Mouse (Mus musculus) thymus, postnatal 0 days (tissue): ENCODE results near the gene Foxr2. TPM values are rescaled to one million over a fixed set of nuclear protein-coding genes. Genes with fewer than 3 reads are reported as not detected.

Source experiments
- DNase-seq: peaks from one replicate; pipeline ENCODE4 v3.0.0-alpha.2; 2015; ENCODE audit warnings: low spot score
- polyA plus RNA-seq: library from polyadenylated mRNA; unstranded; fragments of >200 nt; fragmentation: Nextera tagmentation; extraction: Ambion mirVana; gene quantifications from 2 replicates; pipeline ENCODE4 v1.2.1, GENCODE M21; 2015

Gene Foxr2
- polyA plus RNA-seq = not detected in 2 replicates

DNA sequence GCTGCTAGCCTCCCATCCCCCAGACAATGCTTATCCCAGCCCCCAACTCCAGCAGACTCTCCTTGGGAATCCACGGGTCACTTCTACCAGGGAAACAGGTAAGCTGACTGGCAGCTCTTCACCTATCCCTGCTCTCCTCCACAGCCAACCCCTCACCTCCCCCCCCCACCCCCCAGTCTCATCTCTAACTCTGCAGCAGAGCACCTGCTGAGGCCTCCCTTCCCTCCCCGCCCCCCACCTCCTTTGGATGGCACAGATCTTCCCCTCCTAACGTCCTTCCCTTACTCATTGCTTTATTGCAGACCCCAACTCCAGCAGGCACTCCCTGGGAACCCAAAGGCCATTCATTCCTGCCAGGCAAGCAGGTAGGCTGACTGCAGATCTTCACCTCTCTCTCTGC lies at the start of gene Foxr2:
TSS of gene Foxr2 (plus strand) at position 301 of the 400 bp plus-strand sequence.
- no peak for DNase-seq

DNA sequence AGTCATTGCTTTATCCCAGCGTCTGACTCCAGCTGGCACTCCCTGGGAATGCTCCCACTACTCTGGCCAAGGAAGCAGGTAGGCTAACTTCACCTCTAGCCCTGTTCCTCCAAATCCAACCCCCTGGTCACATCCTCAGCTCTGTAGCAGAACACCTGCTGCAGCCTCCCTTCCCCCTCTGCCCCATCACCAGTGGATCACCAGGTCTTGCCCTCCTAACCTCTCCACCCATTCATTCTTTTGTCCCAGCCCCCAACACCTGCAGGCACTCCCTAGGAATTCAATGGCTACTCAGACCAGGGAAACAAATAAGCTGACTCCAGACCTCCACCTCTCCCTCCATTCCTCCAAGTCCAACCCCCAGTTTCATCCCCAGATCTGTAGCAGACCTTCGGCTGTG lies 427 bp downstream of the Foxr2 start:
- no peak for DNase-seq

DNA sequence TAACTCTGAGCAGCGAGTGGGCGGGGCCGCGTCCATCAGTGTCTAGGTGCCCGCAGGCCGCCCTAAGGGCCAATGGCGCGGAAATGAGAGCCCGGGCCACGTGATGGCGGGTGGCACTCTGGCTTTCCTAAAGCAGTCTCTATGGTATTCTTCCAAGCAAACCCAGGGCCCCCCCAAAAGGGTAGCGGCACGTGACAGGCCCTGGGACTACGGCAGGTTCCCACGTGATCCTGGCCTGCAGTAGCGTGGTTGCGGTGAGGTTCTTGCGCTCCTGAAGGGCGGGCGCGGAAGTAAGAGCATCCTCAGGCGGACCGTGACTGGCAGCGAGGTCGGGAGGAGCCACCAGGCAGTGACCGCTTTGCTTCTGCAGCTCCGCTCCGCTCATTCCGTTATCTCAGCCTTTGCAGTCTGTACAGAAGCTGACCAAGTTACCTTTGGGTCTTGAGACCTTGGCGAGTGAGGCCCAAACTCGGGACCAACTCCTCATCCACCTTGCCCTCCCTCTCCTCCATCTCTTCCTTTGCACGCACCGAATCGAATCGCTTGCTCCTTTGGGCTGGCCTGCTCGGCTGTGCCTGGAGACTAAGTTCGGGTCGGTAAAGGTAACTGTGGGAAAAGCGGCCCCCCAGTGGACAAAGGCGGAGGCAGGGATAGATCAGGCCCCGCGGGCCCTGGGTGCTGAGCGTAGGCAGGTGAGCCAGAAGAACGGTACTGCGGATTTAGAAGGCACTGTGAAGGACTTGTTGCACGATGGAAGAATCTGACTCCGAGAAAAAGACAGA lies 21.3 kb downstream of the Foxr2 start, which contains the start of gene Rragb:
TSS of gene Rragb (plus strand) at position 248 of the 782 bp plus-strand sequence.
- DNase-seq = peak; percentile 65

DNA sequence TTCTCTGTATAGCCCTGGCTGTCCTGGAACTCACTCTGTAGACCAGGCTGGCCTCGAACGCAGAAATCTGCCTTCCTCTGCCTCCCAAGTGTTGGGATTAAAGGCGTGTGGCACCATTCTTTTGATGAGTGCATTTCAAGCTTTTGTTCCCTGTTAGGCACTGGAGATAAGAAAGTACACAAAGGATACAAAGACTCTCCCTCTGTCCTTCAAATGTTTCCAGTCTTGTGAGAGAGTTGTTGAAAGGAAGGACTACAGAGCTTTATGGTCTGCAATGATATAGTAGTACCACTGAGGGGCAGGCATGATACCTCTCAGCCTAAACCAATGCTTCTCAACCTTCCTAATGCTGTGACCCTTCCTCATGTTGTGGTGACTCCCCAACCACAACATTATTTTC lies 24.1 kb downstream of the Foxr2 start:
- DNase-seq = no peak

DNA sequence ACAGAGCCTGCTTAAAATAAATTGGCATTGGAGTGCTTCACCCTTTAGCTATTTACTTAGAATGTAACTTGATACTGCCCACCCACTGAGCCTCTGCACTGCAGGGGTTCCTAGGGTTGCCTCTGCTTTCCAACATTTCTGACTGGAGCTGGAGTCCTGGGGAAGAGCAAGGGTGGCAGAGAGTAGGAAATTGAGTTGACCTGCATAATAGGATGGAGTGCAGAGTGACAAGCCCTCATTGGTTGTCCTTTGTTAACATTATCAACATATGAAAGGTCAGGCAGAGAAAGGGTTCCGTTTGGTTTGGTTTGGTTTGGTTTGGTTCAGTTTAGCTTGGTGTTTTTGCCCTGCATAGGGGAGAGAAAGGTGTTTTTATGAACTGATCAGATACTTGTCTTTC lies 33.2 kb downstream of the Foxr2 start:
- no peak for DNase-seq

DNA sequence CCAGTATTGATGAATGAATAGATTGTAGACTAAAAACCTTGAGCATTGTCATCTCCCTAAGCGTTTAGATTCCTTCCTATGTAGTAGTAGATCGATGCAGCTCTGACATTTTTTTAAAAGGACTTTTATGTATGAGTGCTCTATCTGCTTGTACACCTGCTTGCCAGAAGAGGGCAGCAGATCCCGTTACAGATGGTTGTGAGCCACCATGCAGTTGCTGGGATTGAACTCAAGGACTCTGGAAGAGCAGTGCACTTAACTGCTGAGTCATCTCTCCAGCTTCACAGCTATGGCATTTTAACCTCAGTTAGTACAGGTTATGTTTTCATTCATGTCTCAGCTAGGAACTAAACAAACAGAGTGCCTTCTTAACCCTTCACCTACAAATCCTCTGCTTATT lies 36.7 kb downstream of the Foxr2 start:
- DNase-seq = peak; percentile 15

DNA sequence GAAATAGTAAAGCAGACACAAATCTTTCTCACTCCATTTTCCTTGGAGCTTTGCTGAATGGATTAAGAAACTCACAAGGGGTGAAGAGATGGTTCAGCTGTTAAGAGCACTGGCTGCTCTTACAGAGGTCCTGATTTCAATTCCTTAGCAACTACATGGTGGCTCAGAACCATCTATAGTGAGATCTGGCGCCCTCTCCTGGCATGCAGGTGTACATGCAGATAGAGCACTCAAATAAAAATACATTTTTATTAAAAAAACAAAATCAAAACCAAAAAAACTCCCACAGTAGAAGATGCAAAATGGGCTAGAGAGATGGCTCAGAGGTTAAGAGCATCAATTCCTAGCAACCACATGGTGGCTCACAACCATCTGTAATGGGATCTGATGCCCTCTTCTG lies 56.2 kb downstream of the Foxr2 start:
- DNase-seq = peak; percentile 4

DNA sequence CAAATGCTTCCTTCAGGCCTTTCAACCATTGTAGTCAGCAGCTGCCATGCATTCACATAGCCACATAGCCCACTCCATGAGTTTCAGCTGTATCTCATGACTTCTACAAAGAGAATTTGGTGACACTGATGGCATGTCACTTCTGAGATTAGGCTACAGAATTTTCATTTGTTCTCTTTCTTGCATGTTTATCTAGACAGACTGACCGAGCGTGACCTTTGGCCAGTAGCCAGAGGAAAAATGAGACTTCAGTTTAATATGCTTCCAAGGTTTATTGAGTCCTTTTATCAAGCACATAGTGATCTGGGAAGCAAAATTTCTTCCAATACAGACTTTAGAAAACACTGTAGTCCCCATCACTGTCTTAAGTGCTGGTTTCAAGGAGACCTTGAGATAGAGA lies 63.6 kb downstream of the Foxr2 start:
- no peak for DNase-seq

Other genes with a start within 250 kb of the Foxr2 start
- gene Usp51, start 112.3 kb upstream of the Foxr2 start, polyA plus RNA-seq = 0.18 and 0.19 TPM in 2 replicates
- gene Mageh1, start 81.2 kb upstream of the Foxr2 start, polyA plus RNA-seq = 6.4 and 6.6 TPM in 2 replicates
- gene Rragb, start 21.2 kb downstream of the Foxr2 start, polyA plus RNA-seq = 0.95 and 1.0 TPM in 2 replicates
- 0.13 and 0.16 TPM in 2 replicates for gene Klf8, start 118.7 kb downstream of the Foxr2 start, polyA plus RNA-seq